Mouse (Mus musculus): ENCODE results near the gene Dennd6b.

Dennd6b gene

GRCm38 (mm10) chr15:89196313-89196706 is at the start of gene Dennd6b:
Dennd6b (minus strand) TSS chr15:89196496.
- peak; percentile 93 for DNase-seq (ENCODE audit: low read depth, low spot score)

- DNase-seq (ENCODE audit: low read depth, low spot score), result no peak
Measured at GRCm38 (mm10) chr15:89241025-89241424, 44.7 kb upstream of the Dennd6b start.

- DNase-seq (ENCODE audit: low read depth, low spot score), result no peak
Measured at GRCm38 (mm10) chr15:89239751-89240392, 43.6 kb upstream of the Dennd6b start.

- no peak for DNase-seq (ENCODE audit: low read depth, low spot score)
Measured at GRCm38 (mm10) chr15:89234052-89234451, 37.8 kb upstream of the Dennd6b start.

GRCm38 (mm10) chr15:89233586-89233985 is 37.3 kb upstream of the Dennd6b start:
- no peak for DNase-seq (ENCODE audit: low read depth, low spot score)

GRCm38 (mm10) chr15:89215611-89216233 is 19.4 kb upstream of the Dennd6b start:
- no peak for DNase-seq (ENCODE audit: low read depth, low spot score)

GRCm38 (mm10) chr15:89214953-89215352 is 18.7 kb upstream of the Dennd6b start:
- no peak for DNase-seq (ENCODE audit: low read depth, low spot score)

- no peak for DNase-seq (ENCODE audit: low read depth, low spot score)
Measured at GRCm38 (mm10) chr15:89213517-89213916, 17.2 kb upstream of the Dennd6b start.

GRCm38 (mm10) chr15:89212495-89212894 is 16.2 kb upstream of the Dennd6b start:
- no peak for DNase-seq (ENCODE audit: low read depth, low spot score)

- no peak for DNase-seq (ENCODE audit: low read depth, low spot score)
Measured at GRCm38 (mm10) chr15:89211716-89212461, 15.6 kb upstream of the Dennd6b start.

GRCm38 (mm10) chr15:89210915-89211715 is 14.8 kb upstream of the Dennd6b start, which contains the start of gene Ppp6r2:
Ppp6r2 (plus strand) TSS chr15:89211553.
- DNase-seq (ENCODE audit: low read depth, low spot score), result peak; percentile 55

GRCm38 (mm10) chr15:89209886-89210761 is 13.8 kb upstream of the Dennd6b start:
- DNase-seq (ENCODE audit: low read depth, low spot score), result peak; percentile 80

- no peak for DNase-seq (ENCODE audit: low read depth, low spot score)
Measured at GRCm38 (mm10) chr15:89207457-89207856, 11.2 kb upstream of the Dennd6b start.

- DNase-seq (ENCODE audit: low read depth, low spot score), result no peak
Measured at GRCm38 (mm10) chr15:89197056-89197455, 760 bp upstream of the Dennd6b start.

- peak; percentile 79 for DNase-seq (ENCODE audit: low read depth, low spot score)
Measured at GRCm38 (mm10) chr15:89195690-89196312, 495 bp downstream of the Dennd6b start.

GRCm38 (mm10) chr15:89195261-89195681 is 1.0 kb downstream of the Dennd6b start:
- DNase-seq (ENCODE audit: low read depth, low spot score), result no peak

- no peak for DNase-seq (ENCODE audit: low read depth, low spot score)
Measured at GRCm38 (mm10) chr15:89184937-89185227, 11.4 kb downstream of the Dennd6b start.

GRCm38 (mm10) chr15:89184141-89184936 is 12.0 kb downstream of the Dennd6b start:
- no peak for DNase-seq (ENCODE audit: low read depth, low spot score)

- no peak for DNase-seq (ENCODE audit: low read depth, low spot score)
Measured at GRCm38 (mm10) chr15:89182842-89183241, 13.5 kb downstream of the Dennd6b start.

GRCm38 (mm10) chr15:89182328-89182741 is 14.0 kb downstream of the Dennd6b start:
- no peak for DNase-seq (ENCODE audit: low read depth, low spot score)
